Mouse (Mus musculus) forebrain, postnatal 0 days (tissue): ENCODE results near the gene Agap2. TPM values are rescaled to one million over a fixed set of nuclear protein-coding genes. Genes with fewer than 3 reads are reported as not detected.

Source experiments
- ATAC-seq: fragments of 200-750 bp; cut with Nextera tagmentation; 2 replicates; pipeline ENCODE4 v1.8.0; 2017; ENCODE audit warnings: mild to moderate bottlenecking, moderate library complexity
- DNase-seq: peaks from one replicate; pipeline ENCODE4 v3.0.0-alpha.2; 2015
- H3K27ac ChIP-seq: fragments of 300-500 bp; sonication (generic); 2 replicates; pipeline ENCODE4 v1.5.1; 2014; ENCODE audit warnings: low read depth, mild to moderate bottlenecking, antibody characterized with exemption, low read length, moderate library complexity, mixed read lengths
- H3K27me3 ChIP-seq: fragments of 300-500 bp; sonication (generic); 2 replicates; pipeline ENCODE4 v1.6.1; 2014; ENCODE audit warnings: mild to moderate bottlenecking, low read length, mixed read lengths; ENCODE audit not compliant: insufficient read depth
- H3K36me3 ChIP-seq: fragments of 300-500 bp; sonication (generic); 2 replicates; pipeline ENCODE4 v1.6.1; 2014; ENCODE audit warnings: mild to moderate bottlenecking, moderate library complexity; ENCODE audit not compliant: insufficient read depth
- H3K4me1 ChIP-seq: fragments of 300-500 bp; sonication (generic); 2 replicates; pipeline ENCODE4 v1.6.1; 2014; ENCODE audit warnings: antibody characterized with exemption; ENCODE audit not compliant: insufficient read depth
- H3K4me2 ChIP-seq: fragments of 300-500 bp; sonication (generic); 2 replicates; pipeline ENCODE4 v1.6.1; 2014; ENCODE audit warnings: low read depth, mild to moderate bottlenecking, moderate library complexity
- H3K4me3 ChIP-seq: fragments of 300-500 bp; sonication (generic); 2 replicates; pipeline ENCODE4 v1.5.1; 2014; ENCODE audit warnings: low read depth, low read length, mixed read lengths
- H3K9ac ChIP-seq: fragments of 300-500 bp; sonication (generic); 2 replicates; pipeline ENCODE4 v1.6.1; 2014; ENCODE audit warnings: mild to moderate bottlenecking
- H3K9me3 ChIP-seq: fragments of 300-500 bp; sonication (generic); 2 replicates; pipeline ENCODE4 v1.6.1; 2016; ENCODE audit warnings: low read length
- CTCF ChIP-seq: sonication (generic); IDR thresholded peaks from 2 replicates; pipeline ENCODE4 v1.5.1; 2016; ENCODE audit warnings: antibody characterized with exemption, control low read depth, low read depth
- WGBS: fragments of 180-500 bp; shearing (Covaris S2); extraction: QIAGEN DNeasy Blood & Tissue Kit; methylation state at CpG from one replicate; pipeline ENCODE4 v1.1.7; 2014; 5-methylcytosine and 5-hydroxymethylcytosine counted together
- polyA plus RNA-seq: library from polyadenylated mRNA; unstranded; fragments of >200 nt; fragmentation: Nextera tagmentation; extraction: Ambion mirVana; gene quantifications from 2 replicates; pipeline ENCODE4 v1.2.1, GENCODE M21; 2015
- total RNA-seq: library from RNA; depleted of rRNA; stranded (reverse); fragments of >200 nt; gene quantifications from 2 replicates; pipeline ENCODE4 v1.2.3, GENCODE M21; 2014

Agap2 gene
- total and polyA plus RNA-seq, 2 experiments from 2014 or later = 4.6 to 258 TPM

DNA sequence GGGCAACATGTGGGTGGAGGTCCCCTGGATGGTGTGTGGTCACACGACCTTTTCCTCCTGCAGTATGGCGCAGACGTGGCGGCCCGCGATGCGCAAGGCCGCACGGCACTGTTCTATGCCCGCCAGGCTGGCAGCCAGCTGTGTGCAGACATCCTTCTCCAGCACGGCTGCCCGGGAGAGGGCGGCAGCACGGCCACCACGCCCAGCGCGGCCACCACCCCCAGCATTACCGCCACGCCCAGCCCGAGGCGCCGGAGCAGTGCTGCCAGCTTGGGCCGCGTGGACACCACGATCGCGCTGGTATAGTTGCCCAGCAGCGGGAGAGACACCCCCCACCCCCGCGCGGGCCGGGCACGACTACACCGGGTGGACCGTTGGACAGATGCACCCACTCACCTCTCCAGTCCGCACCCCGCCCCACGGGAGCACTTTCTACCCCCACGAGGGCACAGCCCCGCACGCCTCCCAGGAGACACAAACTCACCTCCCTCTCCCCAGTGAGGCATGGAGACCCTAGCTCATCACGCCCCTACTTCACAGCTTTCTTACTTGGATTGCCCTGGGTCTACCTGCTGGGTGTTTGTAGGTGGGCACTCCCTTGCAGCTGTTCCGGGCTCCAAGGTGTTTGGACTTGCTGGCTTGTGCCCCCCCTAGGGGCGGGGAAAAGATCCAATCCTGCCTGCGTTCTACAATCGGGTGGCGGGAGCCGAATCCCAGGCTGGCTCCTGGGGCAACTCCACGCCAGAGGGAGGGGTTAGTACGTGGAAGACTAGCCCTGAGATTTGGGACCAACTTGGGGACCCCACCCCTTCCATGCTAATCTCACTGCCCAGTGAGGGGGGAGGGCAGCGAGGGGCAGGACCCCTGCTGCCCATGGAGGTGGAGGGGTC is 16.7 kb downstream of the Agap2 start:
- Histone ChIP-seq H3K27ac (no peak overlapping the region), H3K4me3 (peak overlapping the region; percentile 18), H3K36me3 (peaks cover 68% of the 10 kb centered on the region), H3K9ac (peak overlapping the region; percentile 14; the same call in 1 of the 2 replicates), H3K4me2 (peak overlapping the region; percentile 41), H3K27me3 (peaks cover 4% of the 10 kb centered on the region; the same call in 1 of the 2 replicates), H3K4me1 (0 out of 2 replicates have a peak, but pooled peaks cover 3% of the 10 kb centered on the region), H3K9me3 (no peaks in the 10 kb centered on the region)
- DNase-seq (no peak), ATAC-seq (peak; percentile 34)
- WGBS = 13% methylated on average over 49 of the region's 51 CpGs
- TF ChIP-seq CTCF = peak; percentile 31

DNA sequence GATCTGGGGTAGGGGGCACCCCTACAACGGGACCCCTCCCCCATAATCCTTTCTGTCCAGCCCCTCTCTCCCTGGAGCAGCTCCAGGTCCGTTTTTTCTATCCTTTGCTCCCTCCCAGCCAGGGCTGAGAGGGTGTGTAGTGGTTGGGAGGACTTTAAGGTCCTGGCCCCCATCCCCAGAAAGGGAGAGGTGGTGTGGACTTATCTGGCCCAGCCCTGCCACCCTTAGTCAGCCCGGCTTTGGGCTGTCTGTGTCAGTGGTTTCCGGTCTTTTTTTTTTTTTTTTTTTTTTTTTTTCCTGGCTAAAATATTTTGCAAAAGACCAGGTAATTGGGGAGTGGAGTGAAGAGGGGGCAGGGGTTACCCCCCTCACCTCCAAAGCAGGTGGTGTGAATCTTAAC is 17.7 kb downstream of the Agap2 start:
- WGBS = 51% methylated on average over 4 of the region's 4 CpGs
- Histone ChIP-seq H3K27me3 (peaks cover 4% of the 10 kb centered on the region; the same call in 1 of the 2 replicates), H3K4me3 (no peak overlapping the region), H3K27ac (no peak overlapping the region), H3K4me1 (0 out of 2 replicates have a peak, but pooled peaks cover 3% of the 10 kb centered on the region), H3K36me3 (peaks cover 65% of the 10 kb centered on the region), H3K9me3 (no peaks in the 10 kb centered on the region), H3K4me2 (no peak overlapping the region), H3K9ac (no peak overlapping the region)
- TF ChIP-seq CTCF = no peak
- ATAC-seq (no peak), DNase-seq (no peak)

DNA sequence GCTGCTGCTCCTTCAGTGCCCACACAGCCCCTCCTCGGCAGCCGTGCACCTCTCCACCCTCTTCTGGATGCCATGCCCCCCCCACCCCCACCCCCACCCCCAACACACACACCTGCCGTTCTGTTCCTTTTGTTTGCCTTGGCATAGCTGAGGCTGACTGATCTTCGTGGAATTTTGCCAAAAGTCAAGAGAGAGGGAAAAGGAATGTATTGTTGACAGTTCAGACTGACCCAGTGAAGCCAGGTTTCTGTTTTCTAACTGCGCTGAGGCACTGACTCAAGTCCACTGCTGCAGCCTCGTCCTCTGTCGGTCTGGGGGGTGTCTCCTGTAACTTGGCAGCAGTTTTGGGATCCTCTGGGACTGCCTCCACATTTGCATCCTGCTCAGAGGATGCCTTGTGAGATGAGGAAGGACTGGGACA is 19.3 kb downstream of the Agap2 start:
- 13% methylated on average over 7 of the region's 7 CpGs for WGBS
- H3K4me1 ChIP-seq = 0 out of 2 replicates have a peak, but pooled peaks cover 3% of the 10 kb centered on the region
- H3K4me3 ChIP-seq = no peak overlapping the region
- peak; percentile 9; the same call in 1 of the 2 replicates for ATAC-seq
- no peak for TF ChIP-seq CTCF
- DNase-seq = no peak
- H3K27me3 ChIP-seq = peaks cover 4% of the 10 kb centered on the region; the same call in 1 of the 2 replicates
- H3K4me2 ChIP-seq = no peak overlapping the region
- no peaks in the 10 kb centered on the region for H3K9me3 ChIP-seq
- H3K9ac ChIP-seq = no peak overlapping the region
- peaks cover 66% of the 10 kb centered on the region for H3K36me3 ChIP-seq
- H3K27ac ChIP-seq = 0 out of 2 replicates have a peak overlapping the region, but pooled peaks have one; percentile 29

DNA sequence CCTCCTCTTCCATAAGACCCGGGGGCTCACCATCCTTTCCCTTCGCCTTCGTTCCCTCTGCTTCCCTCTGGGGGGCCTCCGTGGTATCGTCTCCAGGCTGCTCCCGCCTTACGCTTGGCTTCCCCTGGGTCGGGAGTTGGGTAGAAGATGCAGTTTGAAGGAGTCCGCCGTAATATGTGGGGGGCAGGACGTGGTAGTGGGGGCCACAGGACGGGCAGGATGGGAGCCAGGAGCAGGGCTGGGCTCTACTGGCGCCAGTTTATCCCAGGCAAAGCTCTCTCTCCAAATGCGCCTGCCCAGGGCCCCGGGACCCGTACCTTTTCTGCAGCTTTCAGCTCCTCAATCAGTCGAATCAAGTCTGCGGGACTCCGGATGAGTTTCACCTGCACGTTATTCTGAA is 23.4 kb downstream of the Agap2 start:
- no peak for ATAC-seq
- Histone ChIP-seq H3K27me3 (no peaks in the 10 kb centered on the region), H3K4me3 (no peak overlapping the region), H3K9me3 (no peaks in the 10 kb centered on the region), H3K36me3 (peaks cover 61% of the 10 kb centered on the region), H3K27ac (no peak overlapping the region), H3K4me2 (no peak overlapping the region), H3K4me1 (no peaks in the 10 kb centered on the region), H3K9ac (no peak overlapping the region)
- TF ChIP-seq CTCF = peak; percentile 20; the same call in 1 of the 2 replicates
- no peak for DNase-seq
- 81% methylated on average over 20 of the region's 20 CpGs for WGBS

DNA sequence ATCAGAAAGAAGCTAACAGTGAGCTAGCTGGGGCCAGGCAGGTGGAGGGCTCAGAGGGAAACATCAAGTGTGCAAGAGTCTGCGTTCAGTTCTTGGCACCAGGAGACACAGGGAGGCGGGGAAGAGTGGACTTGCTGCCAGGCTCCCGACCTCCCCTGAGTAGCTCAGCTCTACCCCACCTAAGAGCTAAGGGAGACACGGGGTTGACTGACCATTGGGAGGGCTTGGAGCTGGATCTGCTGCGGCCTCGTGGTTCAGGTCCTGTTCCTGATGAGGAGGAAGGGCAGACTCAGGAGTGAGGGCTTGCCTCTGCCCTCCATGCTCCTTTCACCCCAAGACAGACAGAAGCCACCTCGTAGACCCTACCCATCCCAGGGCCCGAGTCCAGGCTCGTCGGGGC is 24.1 kb downstream of the Agap2 start:
- no peak overlapping the region for H3K4me2 ChIP-seq
- DNase-seq (no peak), ATAC-seq (no peak)
- no peaks in the 10 kb centered on the region for H3K4me1 ChIP-seq
- H3K9ac ChIP-seq = no peak overlapping the region
- H3K9me3 ChIP-seq = no peaks in the 10 kb centered on the region
- H3K27ac ChIP-seq = no peak overlapping the region
- H3K27me3 ChIP-seq = no peaks in the 10 kb centered on the region
- H3K4me3 ChIP-seq = no peak overlapping the region
- WGBS = 89% methylated on average over 10 of the region's 10 CpGs
- H3K36me3 ChIP-seq = peaks cover 57% of the 10 kb centered on the region
- TF ChIP-seq CTCF = no peak

DNA sequence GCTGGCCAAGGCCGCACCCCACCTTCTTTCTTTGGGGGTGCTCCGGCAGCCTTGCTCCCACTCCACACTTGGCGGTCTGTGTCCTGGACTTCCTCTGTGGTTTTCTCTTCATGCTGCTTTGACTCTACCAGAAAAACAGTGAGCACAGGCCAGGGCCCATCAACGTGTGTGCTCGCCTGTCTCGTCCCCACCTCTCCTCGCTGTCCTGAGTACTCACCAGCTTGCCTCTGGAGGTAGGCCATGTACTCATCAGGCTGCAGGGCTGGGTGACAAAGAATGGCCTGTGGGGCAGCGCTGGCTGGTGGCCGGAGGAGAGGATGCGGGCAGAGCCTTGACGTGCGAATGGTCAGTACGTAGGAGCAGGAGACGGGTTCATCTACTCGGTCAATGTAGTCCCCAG is 24.8 kb downstream of the Agap2 start:
- peaks cover 55% of the 10 kb centered on the region for H3K36me3 ChIP-seq

DNA sequence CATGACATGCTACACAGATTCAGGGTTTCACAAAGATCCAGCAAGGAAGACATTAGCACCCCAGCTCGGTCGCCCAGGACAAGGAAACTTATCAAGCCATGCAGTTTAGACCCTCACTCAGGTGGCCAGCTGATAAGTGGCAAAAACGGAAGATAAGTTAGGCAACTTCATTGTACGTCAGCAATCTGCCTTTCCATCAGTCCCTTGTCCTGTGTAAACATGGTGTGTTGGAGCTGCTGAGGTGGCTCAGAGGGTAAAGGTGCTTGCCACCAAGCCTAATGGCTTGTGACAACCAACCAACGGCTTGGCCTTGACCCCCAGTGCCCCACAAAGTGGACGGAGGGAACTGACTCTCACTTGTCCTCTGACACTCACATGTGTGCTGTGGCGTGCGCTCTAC is 25.3 kb downstream of the Agap2 start:
- H3K27ac ChIP-seq = no peak overlapping the region
- 91% methylated on average over 8 of the region's 8 CpGs for WGBS
- H3K4me2 ChIP-seq = no peak overlapping the region
- ATAC-seq = no peak
- no peak overlapping the region for H3K4me3 ChIP-seq
- H3K9ac ChIP-seq = no peak overlapping the region
- H3K36me3 ChIP-seq = peaks cover 51% of the 10 kb centered on the region
- DNase-seq = no peak
- no peaks in the 10 kb centered on the region for H3K9me3 ChIP-seq
- no peaks in the 10 kb centered on the region for H3K4me1 ChIP-seq
- no peaks in the 10 kb centered on the region for H3K27me3 ChIP-seq
- no peak for TF ChIP-seq CTCF

More for the DNA sequence above, 24.8 kb downstream of the Agap2 start:
- no peaks in the 10 kb centered on the region for H3K4me1 ChIP-seq
- 95% methylated on average over 15 of the region's 15 CpGs for WGBS
- no peak overlapping the region for H3K9ac ChIP-seq
- DNase-seq (no peak), ATAC-seq (no peak)
- no peak overlapping the region for H3K4me2 ChIP-seq
- no peaks in the 10 kb centered on the region for H3K27me3 ChIP-seq
- no peak overlapping the region for H3K4me3 ChIP-seq
- no peaks in the 10 kb centered on the region for H3K9me3 ChIP-seq
- TF ChIP-seq CTCF = no peak
- no peak overlapping the region for H3K27ac ChIP-seq
